Mouse (Mus musculus) brain, embryonic 18.5 days (tissue): Measurements from ENCODE around the gene Cacnb3.

ENCODE experiments used
- DNase-seq: peaks from one replicate; pipeline ENCODE4 v3.0.0-alpha.2; 2012; ENCODE audit warnings: low read depth, low spot score

Gene Cacnb3

DNA sequence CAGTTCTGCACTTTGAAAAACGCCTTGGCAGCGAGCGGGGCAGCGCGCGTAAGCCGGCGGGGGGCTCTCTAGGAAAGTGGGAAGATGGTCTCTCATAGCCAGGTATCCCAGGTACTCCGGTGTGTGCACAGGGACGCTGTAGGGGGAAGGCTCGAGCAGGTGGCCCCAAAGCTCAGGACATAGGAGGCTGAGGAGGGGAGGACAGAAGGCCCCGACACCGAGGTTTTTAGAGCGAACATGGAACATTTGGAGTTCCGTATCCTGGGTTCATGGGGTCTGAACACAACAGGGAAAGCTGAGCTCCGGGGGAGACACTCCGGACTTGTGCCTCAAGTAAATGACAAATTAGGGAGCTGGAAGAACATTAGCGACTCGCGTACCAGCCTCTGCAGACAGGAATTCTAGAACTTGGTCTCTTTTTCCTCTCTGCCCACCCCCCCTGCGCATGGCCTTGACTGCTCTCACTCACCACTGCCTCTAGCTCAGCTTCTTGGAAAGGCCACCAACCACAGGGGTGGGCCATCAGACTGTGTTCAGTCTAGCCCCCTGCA, 4.7 kb downstream of the Cacnb3 start:
- no peak for DNase-seq

DNA sequence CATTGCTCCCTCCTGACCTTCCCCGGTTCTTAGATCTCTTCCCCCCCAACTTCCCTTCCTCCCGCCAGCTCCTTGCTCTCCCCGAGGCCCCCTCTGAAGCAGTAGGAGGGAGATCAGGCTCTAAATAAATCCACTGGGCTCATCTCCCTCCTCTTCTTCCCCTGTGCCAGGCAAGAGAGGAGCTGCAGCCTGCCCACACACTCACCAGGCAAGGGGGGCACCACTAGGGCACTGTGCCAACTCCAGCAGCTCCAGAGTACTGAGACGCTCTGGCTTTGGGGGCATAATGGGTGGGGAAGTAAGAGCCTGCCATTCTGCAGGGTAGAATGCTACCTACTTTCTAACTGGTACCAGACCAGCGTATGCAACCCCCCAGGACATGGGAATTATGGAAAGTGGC, 5.9 kb downstream of the Cacnb3 start:
- no peak for DNase-seq

DNA sequence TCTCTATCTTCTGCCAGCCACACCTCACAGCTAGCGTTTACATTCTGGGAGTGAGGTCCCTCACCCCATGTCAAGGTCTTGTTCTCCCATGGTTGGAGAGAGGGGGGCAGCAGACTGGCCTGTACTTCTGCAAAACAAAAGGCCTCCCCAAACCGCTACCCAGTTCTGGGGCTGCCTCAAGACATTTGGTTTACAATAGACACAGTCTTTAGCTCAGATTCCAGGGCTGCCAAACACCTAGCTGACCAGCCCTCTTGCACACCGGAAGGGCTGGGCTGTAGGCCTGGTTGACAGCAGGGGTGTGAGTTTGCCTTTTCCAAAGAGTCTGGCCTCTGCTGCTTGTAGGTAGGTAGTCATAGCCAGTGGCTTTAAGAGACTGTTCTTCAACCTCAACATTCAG, 6.5 kb downstream of the Cacnb3 start:
- no peak for DNase-seq

DNA sequence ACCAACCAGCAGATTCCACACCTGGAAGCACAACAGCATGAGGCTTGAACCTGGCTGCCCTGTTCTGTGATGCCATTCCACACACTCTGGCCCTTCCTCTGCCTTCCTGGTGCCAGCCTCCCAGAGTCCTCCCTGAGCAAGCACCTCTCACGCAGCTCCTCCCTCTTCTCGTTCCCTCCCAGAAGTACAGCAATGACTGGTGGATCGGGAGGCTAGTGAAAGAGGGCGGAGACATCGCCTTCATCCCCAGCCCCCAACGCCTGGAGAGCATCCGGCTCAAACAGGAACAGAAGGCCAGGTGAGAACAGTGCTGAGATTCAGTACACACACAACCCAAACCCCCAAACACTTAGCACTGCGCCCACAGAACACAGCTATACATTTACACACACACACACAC, 9.5 kb downstream of the Cacnb3 start:
- DNase-seq, result no peak

DNA sequence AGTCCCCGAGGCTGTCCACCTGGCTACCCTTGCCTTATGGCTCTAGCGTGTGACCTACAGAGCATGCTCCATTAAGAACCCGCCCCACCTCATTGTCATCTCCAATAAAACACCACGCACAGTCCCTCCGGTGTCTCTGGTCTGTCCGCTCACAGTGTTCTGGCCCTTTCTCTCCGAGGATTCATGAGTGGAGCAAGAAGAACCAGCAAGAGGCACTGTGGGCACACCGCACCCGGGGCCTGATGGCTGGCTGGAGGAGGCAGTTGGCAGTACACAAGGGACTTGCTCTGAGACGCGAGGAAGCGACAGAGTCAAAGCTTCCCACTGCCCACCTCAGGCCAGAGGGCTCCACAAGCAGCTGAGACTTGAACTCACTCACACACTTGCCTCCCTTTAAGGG, 13.8 kb downstream of the Cacnb3 start:
- DNase-seq, result no peak

DNA sequence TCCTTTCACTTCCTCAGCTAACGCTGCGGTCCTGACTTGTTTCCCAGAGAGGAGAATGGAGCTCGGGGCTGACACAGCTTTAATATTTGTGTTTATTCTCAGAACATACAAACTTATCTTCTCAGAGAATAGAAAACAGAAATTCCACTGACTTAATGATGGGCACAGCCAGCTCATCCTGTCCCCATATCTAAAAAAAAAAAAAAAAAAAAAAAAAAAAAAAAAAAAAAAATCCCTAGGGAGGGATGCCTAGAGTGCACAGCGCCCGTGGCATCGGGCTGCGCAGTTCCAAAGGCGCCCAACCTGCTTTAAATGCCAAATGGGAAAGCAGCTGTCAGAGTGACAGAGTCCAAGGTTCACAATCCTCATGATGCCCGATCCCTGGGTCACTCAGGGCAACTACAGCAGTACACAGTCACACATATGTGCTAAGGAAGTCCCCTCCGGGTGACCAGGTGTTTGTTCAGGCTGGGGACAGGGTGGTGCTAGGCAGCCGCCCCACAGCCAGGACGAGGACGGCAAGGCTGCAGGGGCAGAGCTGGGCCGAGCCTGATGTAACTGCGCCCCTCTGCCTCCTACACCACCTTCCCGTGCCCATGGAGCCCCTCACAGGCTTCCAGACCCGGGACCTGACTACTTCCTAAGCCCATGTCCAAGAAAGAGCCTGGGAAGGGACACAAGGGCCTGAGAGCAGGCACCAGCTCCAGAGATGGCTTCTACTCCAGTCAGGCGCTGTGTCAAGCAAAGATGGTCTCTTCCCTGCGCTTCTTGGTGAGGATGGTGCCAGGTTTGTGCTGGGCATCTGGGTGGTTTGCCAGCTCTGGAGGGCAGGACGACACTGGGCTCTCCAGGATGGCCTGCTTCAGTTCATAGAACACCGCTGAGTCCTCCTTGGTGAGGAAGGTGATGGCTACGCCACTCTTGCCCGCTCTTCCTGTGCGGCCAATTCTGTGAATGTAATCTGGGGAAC, 14.7 kb downstream of the Cacnb3 start:
- no peak for DNase-seq

DNA sequence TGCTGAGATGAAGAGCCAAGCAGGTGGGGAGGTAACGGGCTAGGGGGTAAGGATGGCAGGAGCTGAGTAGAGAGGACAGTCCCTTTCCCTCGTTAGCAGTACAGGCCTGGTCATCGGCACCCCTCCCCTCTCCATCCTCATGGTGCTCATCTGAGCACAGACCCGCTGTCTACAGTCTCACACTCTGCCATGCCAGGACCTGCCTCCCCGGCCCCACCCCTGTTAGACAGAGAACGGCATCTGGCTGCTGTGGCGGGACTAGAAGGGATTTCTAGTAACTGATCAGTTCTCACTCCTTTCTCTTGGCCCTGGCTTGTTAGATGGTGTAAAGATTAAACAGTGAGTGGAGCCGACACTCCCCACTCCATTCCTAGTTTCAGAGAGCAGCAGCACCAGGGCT, 16.1 kb downstream of the Cacnb3 start:
- no peak for DNase-seq

DNA sequence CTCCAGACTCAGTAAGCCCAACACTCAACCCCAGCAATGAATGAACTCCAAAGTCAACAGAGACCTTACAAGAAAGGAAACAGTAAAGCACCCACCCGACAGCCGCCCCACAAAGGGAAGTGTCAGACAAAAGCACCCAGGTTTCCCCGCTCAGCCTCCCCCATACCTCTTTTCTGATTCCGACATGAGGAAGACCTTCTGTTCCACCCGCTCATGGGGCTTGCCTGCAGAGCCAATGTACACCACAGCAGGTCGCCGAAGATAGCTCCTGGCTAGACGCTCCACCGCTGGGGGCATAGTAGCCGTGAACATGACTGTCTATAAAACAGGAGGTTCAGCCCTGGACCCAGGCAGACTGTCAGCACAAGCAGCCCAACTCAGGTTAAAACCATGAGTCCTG, 16.7 kb downstream of the Cacnb3 start:
- no peak for DNase-seq

DNA sequence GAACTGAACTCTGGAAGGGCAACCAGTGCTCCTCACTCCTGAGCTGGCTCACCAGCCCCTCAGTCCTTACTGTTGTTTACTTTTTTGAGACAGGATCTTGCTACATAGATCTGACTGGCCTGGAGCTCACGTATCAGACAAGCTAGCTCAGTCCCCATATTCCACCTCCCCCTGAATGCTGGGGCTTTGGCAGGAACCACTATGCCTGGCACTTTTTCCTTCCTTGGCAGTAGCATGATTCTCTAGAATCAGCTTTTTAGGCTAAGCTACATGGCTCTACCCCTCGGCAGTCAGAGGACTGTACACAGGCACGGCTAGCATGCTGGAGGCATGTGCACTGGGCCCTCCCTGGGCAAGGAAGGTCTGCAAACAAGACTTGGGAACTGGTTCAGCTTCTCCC, 17.4 kb downstream of the Cacnb3 start:
- DNase-seq, result no peak

DNA sequence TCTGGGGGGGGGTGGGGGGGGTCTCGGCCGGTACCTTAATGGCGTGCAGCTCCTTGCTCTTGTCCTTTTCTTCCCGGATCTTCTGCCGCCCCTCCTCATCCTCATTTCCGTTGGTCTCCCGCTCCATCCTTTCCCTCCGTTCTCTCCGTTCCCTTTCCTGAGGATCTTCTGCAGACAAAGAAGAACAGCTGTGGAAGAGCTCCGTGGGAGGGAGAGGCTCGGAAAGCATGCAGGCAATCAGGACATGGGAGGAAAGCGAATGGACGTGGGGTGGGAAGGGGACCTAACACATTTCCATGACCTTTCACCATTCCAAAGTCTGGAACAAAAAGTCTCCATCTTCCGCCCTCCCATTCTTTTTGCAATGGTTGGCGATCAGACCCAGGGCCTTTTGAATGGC, 20.8 kb downstream of the Cacnb3 start:
- no peak for DNase-seq

DNA sequence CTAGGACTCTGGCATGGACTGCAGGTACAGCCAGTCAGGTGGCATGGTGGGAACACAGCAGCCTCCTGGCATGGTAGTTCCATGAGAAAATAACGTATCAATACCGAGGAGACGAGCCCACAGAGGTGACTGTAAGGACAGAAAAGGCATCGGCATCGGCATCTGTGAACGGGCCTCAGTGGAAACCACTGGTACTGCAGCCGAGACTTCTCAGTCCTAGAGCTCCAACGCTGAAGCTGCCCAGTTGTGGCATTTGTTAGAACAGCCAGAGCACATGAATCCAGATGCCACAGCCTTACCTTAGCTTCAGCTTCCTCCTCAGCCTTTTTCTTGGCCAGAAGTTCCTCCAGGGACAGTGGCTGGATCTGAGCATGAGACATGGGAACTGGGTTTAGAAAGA, 21.5 kb downstream of the Cacnb3 start:
- no peak for DNase-seq

DNA sequence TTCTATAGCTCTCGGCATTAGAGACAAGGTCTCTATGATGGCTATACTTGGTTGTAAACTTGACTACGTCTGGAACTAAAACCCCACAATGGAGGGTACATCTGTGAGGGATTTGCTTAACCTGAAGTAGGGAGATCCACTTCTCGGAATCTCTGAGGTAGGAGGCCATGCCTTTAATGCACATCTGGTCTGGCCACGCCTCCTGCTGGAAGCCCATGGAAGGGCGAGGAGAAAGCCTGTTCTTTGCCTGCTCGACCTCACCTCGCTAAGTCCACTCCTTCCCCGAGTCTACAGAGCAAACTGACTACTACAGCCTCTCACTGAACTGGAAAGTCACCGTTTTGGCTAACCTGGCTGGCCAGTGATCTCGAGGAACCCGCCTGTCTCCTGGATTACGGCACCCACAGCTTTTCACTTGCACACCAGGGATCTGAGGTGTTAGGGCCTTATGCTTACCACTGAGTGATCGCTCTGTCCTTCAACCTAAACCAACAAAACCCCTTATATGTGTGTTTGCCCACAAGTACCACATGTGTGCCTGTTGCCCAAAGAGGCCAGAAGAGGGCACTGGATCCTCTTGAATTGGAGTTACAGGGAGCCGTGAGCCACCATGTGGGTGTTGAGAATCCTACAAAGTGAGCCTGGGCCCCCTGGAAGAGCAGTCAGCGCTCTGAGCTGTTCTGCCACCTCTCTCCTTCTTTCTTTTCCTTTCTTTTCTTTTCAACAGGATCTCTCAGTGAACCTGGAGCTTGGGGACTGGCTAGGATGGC, 26.5 kb downstream of the Cacnb3 start:
- no peak for DNase-seq

DNA sequence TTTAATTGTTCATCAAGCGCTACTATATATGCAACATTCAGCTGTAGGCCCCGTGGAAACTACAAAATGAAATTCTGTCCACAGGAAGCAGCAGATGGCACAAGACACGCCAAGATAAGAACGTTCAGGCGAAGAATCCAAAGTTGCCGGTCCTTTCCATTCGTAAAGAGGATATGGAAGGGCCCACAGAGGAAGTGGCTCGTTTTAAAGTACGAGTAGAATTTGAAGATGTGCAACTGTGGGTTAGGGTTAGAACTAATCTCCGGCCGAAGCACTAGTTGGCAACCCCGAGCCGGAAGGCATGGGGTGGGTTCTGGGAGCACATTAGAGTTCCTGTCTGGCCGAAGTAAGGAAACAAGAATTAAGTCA, 31.5 kb downstream of the Cacnb3 start:
- DNase-seq, result no peak

DNA sequence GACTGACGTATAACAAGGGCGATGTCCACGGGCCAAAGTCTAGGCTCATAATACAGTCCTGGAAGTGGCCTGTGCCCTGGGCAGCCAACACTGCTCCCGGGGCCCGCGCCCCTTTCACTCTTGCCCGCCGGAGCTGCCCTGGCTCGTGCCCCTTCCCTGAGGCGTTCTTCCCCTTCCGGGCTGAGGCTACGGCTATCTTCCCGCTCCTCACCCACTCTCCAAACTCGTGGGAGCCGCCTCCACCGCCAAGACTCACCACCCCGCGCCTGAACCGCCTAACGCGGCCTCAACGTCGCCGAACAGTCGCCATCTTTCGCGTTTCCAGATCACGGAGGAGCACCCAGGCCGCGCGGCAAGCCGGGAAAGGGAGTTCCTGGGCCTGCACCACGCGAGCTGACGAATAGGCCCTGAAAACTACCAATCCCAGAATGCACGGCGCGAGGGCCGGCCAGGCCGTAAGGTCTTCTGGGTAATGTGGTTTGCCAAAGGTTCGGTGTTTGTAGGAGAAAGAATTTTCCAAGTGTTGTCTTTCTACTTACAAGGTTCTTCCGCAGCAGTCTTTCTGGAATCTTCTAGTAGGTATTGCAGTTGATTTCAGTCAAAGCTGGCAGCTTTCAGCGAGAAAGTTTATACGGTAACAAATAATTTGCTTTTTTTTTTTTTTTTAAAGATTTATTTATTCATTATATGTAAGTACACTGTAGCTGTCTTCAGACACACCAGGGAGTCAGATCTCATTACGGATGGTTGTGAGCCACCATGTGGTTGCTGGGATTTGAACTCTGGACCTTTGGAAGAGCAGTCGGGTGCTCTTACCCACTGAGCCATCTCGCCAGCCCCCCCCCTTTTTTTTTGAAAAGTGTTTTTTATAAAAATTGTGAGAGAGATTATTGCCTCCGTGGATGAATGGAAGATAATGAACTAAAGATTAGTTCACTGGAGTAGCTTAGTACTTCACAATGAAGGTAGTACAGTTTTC, 32.2 kb downstream of the Cacnb3 start, which contains the start of gene Ddx23:
Ddx23 (minus strand) TSS at position 328 of the 979 bp plus-strand sequence.
- DNase-seq, result peak; percentile 94

DNA sequence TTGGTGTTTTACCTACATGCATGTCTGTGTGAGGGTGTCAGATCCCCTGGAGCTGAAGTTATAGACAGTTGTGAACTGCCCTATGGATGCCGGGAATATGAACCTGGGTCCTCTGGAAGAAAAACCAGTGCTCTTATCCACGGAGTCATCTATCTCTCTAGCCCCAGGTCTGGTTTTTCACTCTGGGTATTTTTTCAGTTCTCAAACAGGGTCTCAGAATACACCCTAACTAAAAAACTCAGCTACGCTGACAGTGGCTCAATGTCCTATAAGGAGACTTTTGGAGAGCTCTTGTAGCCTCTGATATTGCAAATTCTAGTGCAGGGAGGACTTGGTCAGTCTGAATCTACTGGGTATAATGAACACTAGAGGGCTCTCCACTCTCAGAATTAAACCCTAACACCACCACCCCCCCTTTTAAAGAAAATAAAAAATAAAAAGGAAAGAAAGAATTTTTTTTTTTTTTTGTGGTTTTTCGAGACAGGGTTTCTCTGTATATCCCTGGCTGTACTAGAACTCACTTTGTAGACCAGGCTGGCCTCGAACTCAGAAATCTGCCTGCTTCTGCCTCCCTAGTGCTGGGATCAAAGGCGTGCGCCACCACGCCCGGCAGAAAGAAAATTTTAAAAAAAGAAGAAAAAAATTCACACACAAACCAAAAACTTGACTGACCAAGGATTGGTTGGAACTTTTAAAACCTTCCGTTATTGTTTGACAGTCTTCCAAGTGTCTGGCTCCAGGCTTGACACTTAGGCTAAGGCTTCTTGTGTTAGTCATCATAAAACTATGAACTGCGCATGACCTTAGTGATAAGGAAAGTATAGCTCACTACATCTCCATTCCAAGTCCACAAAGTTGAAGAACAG, 33.6 kb downstream of the Cacnb3 start:
- DNase-seq, result no peak

DNA sequence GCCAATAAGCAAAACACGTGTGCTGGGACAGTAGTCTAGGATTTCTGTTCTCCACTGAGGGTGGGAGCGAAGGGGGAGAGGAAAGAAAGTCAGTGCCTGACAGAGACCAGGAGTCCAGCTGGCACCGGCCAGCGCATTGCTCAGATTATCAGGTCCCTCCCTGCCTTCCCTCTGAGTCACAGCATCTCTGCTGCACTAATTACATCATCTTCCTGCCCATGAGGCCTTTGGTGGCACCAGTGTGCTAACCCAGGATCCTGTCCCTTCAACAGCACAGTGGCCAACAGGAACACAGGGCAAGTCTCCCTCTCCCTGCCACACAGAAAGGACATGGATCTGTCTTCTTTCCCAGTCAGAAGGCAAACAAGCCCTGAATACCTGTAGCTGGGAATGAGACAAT, 42.0 kb downstream of the Cacnb3 start:
- no peak for DNase-seq

DNA sequence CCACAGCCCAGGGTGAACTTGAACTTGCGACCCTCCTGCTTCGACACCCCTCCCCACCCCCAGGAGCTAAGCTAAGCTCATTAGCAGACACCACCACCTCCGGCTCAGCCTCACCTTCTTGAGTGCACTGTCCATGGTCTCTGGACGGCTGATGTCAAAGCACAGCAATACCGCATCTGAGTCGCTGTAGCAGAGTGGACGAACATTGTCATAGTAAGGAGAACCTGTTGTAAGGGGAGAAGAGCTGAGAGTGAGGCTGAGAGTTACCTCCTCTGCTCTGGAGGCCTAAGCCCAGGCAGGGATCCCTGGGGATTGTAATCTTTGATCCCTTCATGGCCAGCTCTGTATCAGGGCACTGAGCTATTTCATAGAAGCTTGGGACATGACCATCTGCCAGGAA, 43.1 kb downstream of the Cacnb3 start:
- DNase-seq, result no peak

DNA sequence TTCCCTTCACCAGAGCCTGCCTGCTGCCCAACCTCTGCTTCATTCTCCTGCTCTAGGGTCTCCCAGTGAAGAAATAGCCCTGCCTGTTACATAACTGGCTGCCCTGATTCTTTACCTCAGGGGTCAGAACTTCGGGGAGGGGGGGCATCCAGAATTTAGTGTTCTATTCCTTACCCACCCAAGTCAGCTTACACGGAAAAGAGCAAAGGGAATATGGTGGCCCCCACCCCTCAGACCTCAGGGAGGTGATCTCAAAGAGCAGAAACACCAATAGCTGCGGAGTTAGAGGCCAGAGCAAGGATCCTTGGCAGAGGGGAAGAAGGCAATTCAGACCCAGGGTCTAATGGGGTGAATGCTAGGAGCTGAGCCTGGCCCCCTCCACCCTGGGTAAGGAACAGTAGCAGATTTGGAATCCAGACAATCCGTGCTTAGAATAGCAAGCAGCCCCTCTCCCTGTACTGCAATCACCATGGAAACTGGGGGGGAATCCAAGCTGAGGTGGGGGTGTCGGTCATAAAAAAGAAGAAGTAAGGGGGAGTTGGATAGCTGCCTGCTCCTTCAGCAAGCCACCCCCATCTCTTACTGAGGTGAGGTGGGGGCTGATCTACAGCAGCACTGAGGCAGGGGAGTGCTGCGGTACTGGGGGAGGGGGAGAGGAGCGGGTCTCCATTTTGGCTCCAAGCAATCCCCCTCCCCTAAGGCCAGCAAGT, 43.8 kb downstream of the Cacnb3 start:
- peak; percentile 77 for DNase-seq

DNA sequence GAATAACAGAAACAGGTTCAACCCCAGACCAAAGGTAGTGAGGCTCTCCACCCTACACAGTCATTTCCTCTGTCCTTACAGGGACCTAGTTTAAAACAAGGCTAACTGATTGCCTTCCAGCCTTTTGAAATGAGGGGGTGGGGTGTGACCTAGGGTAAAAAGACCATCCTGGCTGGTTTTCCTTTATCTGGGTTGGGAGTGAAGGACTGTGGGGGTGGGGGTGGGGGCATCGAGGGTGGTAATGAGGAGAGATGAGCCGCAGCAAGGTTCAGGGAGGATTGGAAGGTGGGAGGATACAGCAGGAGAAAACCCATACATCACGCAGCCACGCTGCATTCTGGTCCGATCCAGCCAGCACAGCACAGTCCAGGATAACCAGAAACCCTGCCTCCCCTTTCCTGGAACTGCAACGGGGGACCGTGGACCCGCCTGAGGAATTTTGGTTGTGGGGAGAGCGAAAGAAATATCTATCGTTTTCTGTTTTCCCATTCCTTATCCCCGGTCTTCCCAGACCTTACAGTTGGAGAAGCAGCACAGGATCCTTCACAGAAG, 44.4 kb downstream of the Cacnb3 start:
- no peak for DNase-seq
